Mouse (Mus musculus) adrenal gland, postnatal 4 days (tissue): ENCODE measurements at regions not wholly inside any gene's neighbourhood (a gene's known extent, or its start where the extent isn't known, plus 50 kb on each side); places are given as distances from the start of the nearest gene placed in this dataset.
A peak's percentile ranks its signal among the peaks of the same experiment; 100 is the strongest.

Experiments
- DNase-seq, 2 experiments: peaks; one replicate each; pipeline ENCODE4 v3.0.0; 2021 to 2022; ENCODE audit warnings: low spot score in 2 of 2, mixed read lengths in 2 of 2

GRCm38 (mm10) chr19:26037270-26037669 is 365.1 kb downstream of the Dmrt2 start:
- DNase-seq: peak; percentile 18 to 31

DNA sequence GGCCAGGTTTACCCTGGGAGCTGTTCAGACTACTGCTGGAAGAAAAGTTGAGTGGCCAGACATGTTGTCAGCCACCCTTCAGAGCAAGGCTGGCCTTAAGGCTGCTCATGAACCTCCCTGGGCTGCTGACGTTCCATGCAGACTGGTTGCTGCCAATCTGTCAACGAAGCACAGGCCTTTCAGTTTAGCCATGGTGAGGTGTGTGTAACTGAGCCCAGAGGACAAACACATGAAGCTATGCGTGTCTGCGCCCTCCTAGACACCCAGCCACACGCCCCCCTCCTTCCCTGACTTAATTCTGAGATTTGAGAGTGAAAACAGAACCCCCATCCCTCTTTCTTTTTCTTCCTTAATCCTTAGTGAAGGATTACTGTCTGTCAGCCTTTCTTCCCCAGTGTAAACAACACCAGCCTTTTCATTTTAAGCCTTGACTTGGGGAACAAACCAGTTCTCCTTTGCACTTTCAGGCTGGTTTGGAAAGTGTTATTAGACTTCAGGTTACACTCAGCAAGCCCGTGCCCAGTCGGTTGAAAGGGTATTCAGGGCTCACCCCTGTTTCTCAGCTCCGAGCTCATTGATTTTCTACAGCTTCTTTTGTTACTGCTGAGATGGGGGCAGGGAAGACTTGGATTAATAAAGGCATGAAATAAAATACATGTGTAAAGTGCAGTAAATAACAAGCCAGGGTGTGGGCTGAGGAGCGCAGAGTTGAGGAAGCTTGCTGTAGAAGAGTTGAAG is 379.4 kb downstream of the Dmrt2 start:
- no peak for DNase-seq

- DNase-seq: no peak
These were observed 387.5 kb downstream of the Dmrt2 start for GRCm38 (mm10) chr19:26059668-26060067.

- DNase-seq: no peak
These were observed 396.3 kb downstream of the Dmrt2 start for GRCm38 (mm10) chr19:26068553-26068952.

DNA sequence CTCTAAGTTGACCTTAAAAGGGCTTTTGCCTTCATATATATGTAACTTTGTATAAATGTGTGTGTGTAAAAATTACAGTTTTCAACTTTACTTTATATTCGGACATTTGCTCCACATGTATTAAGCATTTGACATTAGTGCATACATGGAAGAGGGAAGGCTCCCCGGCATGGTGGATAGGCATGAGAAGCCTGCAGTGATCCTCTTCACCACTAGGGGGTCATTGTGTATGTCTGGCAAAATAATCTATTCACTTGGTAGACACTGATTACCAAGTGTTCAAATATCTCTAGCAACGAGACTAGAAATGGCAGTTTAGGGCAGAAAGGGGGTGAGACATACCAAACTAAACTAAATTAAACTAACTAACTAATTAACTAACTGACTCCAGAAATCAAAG is 397.7 kb downstream of the Dmrt2 start:
- DNase-seq: no peak

DNA sequence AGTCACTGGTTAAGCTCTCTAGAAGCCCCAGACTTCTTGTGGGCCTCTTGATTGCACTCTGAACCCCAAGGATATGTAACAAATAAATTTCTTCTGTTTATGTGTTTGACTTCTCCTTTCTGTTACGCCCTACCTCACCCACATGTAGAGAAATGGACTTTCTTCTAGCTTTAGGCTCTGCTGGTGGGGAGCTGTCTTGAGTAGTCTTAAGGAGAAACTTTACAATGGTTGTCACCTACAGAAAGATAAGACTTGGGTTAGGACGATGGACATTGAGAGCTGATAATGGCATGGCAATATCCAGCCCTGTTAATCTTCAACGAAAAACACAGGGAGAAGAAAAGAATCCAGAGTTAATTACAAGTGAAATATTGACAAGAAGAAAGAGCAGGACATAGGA is 416.1 kb downstream of the Dmrt2 start:
- no peak for DNase-seq

GRCm38 (mm10) chr19:26091386-26091785 is 419.2 kb downstream of the Dmrt2 start:
- DNase-seq: no peak

DNA sequence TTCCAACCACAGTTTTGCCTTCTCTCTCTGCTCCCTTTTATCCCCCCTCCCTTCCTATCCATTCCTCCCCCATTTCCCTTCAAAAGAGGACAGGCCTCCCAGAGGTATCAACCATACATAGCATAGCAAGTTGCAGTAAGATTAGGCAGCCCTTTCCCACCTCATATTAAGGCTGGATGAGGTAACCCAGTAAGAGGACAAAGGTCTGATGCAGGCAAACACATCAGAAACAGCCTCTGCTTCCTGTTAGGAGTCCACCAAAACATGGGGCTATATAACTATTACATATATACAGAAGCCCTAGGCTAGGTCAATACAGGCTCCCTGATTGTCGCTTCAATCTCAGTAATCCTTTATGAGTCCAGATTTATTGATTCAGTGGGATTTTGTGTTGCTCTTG is 421.6 kb downstream of the Dmrt2 start:
- DNase-seq: no peak

GRCm38 (mm10) chr19:26114326-26114725 is 442.1 kb downstream of the Dmrt2 start:
- no peak for DNase-seq

- no peak for DNase-seq
These were observed 456.2 kb downstream of the Dmrt2 start for GRCm38 (mm10) chr19:26128423-26128822.

DNA sequence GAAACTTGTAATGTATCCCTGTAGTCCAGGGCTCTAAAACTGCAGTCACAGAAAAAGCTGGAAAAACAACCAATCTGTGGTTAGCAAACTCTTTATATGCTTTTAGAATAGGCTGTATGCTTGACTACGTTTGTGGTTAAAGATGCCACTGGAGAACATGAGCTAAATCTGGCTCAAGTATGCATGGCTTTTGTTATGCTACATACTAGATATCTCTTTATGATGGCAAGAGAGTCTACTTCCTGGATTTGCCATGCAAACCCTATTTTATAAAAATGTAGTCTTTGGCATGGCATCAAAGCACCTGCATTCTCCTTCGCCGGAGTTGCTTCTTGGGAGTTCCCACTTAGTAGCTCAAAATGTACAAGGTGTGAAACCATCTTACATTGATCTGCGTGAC is 462.2 kb downstream of the Dmrt2 start:
- DNase-seq: no peak

- no peak for DNase-seq
These were observed 463.3 kb downstream of the Dmrt2 start for GRCm38 (mm10) chr19:26135398-26136104.

GRCm38 (mm10) chr19:26140647-26141046 is 464.2 kb upstream of the Smarca2 start:
- DNase-seq: no peak

- no peak for DNase-seq
These were observed 461.3 kb upstream of the Smarca2 start for GRCm38 (mm10) chr19:26143539-26143938.

DNA sequence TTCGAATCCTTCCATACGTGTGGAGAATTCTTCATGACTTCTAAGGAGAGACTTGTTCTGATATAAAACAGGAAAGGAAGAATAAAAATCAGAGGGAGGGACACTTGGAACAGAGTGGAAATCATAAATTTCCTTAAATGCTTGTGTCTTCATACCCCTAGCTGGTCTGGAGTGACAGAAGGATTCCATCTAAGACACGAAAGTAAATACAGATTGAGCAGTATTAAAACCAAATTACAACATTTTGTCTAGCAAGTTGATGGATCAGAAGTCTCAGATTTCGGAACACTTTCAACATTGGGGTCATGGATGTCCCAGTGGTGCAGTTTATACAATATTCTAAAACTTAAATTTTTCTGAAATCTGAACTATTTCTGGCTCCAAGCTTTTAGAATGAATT is 453.6 kb upstream of the Smarca2 start:
- no peak for DNase-seq

DNA sequence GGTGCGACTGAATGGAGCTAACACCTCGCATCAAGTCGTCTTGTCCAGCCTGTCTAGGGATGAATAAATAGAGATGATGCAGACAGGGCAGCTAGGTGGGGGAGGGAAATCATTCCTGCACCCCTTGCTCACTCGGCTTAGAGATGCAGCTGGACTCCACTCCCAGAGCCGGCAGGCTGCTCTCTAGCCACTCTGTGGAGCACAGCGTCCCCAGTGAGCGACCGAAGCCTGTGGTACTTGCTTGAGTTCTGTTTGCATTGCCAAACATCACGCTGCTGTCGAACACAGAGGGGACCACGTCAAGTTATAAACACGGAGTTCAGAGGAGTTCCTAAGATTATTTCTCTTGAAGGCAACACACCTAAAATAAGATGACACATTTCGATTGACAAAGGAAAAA is 439.9 kb upstream of the Smarca2 start:
- DNase-seq: no peak

- DNase-seq: no peak
These were observed 423.1 kb upstream of the Smarca2 start for GRCm38 (mm10) chr19:26181774-26182173.

- no peak for DNase-seq
These were observed 419.8 kb upstream of the Smarca2 start for GRCm38 (mm10) chr19:26185012-26185411.

GRCm38 (mm10) chr19:26190803-26191202 is 414.0 kb upstream of the Smarca2 start:
- DNase-seq: no peak

DNA sequence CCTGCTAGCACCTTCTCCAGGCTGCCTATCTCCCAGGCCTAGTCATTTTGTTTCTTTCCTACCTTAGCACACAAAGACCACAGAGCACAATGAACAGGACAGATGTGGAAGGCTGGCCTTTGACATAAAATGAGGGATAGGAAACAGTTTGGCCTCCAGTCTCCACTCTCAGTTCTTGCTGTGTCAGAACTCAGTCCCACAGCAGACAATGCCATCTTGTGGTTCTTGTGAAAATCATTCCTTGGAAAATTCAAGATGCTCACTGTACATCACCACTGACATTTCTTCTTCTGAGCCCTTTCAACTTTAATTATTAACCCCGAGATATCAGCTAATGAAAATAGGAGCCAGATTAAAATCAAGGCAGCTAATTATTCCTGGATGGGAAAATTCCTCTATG is 411.2 kb upstream of the Smarca2 start:
- DNase-seq: no peak

- DNase-seq: no peak
These were observed 396.1 kb upstream of the Smarca2 start for GRCm38 (mm10) chr19:26208760-26209159.

GRCm38 (mm10) chr19:26234539-26234938 is 370.3 kb upstream of the Smarca2 start:
- no peak for DNase-seq

- DNase-seq: no peak
These were observed 360.8 kb upstream of the Smarca2 start for GRCm38 (mm10) chr19:26244067-26244466.
